Mouse (Mus musculus) liver (tissue): Measurements from ENCODE around the gene Vhl.

Experiments used
- DNase-seq: peaks from one replicate; pipeline ENCODE4 v3.0.0-alpha.2; 2020; ENCODE audit warnings: mixed read lengths

Vhl gene

DNA sequence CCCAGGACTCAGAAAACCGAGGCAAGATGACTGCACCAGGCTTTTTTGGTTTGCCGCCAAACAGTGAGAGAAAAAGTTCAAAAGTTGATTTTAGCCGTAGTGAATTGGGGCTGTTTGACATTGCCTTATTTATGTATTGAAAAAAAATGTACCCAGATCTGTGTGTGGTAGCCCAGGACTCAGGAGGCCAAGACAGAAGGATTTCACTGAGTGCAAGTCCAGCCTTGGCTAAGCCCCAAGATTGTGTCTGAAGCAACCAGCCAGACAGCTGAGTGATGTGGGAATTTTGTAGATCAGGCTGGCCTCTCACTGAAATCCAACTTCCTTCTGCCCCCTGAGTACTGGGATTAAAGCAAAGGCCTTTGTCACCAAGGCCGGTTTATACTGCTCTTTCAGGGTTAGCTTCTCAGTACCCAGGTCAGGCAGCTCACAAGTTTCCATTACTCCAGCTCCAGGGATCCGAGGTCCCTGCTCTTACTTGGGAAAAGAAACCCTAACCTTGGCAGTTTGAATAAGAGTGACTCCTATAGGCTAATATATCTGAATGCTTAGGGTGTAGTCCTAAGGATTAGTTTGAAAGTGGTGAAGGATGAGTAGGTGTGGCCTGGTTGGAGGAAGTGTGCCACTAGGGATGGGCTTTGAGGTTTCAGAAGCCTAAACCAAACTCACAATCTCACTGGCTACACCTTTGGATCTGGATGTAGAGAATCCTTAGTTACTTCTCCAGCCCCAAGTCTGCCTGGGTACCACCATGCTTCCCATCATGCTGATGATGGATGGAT is 1.4 kb downstream of the Vhl start:
- no peak for DNase-seq

DNA sequence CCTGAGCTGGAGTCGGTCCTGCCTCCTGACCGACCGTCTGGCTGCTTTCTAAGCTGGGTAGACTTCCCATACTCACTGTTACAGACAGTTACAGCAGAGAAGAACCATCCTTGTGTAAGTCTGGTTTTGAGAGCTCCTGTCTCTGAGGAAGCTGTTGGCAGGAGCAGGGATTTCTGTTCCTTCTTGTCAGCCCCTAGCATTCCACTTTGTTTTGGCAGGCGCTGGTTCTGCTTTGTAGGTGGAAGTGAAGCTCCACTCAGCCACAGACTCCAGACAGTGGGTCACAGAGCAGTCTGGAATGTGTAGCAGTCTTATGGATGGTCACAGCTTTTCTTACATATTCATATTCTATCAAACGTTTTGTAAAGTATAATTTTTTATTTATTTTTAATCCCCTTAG is 6.6 kb downstream of the Vhl start:
- no peak for DNase-seq

DNA sequence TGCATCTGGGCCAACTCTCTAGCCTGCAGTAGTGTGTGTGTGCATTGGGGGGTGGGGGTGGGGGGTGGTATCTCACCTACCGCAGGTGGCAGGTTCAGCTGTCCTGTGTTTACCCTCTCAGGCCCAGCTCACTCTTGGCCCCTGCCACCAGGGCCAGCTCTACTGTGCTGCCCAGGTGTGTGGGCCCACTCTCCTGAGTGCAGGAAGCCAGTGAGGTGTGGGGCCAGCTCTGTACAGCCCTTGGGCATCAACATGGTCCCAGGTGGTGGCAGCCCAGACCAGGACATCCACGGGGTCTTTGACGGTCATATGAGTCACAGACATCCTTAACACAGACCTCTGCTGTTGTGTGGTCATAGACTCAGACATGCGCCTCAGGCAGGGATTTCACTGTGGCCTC is 9.1 kb downstream of the Vhl start:
- no peak for DNase-seq

DNA sequence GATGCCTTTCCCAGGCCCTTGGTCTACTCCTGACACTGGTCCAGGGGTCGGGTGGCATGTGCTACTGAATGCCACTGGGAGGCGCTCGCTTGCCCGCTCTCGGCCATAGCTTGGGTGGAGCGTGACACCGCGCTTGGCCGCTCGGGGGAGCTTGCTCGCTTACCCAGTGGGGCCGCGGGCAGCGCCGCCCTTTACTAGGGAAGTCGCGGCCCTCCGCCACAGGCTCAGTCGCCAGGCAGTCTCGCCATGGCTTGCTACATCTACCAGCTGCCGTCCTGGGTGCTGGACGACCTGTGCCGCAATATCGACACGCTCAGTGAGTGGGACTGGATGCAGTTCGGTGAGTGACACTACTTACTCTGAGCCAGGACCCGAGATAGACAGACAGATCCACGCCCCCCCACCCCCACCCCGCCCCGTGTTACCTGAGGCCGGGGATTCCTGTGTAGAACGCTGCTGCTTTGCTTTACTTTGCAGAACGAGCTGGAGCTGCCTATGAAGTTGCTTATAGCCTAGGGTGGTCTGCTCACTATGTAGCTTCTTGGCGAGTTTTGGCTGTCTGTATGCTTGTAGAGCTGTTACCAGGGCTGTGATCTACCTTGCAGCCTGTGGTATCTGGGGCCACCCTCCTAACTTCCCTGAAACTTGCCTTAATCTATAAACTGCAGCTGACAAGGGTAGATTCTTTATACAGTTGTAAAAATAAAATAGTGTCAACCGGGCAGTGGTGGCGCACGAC is 14.7 kb downstream of the Vhl start, which contains the start of gene Irak2:
Gene Irak2, plus strand, starts transcription at position 166 of the 739 bp plus-strand sequence.
- peak; percentile 96 for DNase-seq

DNA sequence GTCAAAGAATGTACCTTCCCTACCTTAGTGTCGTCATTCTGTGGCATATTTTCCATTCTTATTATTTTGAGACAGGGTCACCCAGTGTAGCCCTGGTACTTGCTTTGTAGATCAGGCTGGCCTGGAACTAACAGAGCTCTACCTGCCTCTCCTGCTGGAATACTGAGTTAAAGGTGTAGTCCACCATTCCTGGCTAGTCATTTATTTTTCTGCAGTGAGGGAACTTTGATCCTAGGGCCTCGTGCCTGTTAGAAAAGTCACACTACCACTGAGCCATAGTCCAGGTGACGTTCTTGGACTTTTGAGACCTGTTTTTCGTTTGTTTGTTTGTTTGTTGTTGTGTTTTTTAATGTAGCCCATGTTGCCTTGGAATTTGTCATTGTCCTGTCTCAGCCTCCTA is 15.4 kb downstream of the Vhl start:
- no peak for DNase-seq

DNA sequence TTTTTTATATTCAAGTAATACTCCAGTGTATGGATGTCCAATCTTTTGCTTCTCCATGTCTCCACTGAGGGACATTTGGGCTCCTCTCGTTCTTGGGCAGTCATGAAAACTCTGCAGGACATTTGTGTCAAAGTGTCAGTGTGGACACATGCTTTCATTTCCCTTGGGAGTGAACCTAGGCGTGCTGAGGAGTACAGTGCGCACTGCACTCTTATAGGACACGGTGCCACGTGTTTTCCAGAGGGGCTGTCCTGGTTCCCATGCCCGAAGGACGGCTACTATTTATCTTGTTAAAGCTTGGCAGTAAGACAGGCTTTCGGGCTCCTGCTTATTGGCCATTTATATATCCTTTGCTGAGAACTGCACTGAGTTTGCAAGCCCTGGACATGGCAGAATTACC is 18.8 kb downstream of the Vhl start:
- no peak for DNase-seq

DNA sequence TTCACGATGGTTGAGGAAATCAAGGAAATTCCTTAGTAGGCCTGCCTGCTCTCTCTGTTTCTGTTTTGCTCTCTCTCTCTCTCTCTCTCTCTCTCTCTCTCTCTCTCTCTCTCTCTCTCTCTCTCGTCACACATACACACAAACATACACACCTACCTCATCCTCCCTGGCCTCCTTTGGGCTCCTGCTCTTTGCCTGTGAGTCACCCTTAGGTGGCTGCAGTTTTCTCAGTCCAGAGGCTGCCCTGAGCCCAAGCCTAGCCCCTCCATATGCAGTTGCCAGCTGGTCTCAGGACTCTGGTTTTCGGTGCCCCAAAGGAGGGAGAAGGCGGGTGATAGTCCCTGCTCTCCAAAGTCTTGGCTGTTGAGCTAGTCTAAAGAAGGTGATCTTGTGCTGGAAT is 19.3 kb downstream of the Vhl start:
- DNase-seq = no peak

DNA sequence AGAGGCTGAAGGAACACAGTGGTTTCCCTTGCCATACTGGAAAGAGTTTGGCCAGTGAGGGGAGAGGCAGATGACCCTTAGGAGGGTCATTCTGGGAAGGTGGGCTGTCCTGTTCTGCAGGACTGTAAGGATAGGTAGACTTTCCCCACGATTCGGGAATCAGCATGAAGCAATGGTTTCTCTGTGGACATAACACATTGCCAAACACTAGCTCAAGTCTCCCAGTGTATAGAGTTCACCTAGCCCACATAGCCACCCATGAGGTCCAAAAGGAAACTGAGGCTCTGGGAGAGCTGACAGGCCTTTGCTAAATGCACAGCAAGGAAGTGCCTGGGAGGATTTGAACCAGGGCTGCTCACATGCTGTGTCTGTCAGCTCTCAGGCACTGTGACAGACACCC is 20.2 kb downstream of the Vhl start:
- DNase-seq = no peak

DNA sequence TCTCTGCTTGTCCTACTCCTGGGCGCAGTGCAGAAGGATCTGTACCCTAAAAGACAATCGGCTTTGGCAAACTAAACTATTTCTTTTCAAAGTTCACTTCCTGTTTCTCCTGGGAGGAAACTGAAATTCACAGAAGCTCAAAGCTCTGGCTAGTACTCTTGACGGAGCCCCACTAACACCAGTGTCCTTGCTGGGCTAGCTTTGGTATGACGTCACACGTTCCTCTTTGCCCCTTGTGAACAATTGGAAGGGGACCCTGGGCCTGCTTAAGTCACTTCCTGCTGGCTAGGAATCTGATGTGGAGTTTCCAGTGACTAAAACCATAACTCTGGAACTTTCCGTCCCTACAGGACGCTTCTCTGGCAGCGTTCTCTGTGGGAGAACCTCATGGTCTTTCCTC is 21.0 kb downstream of the Vhl start:
- no peak for DNase-seq

DNA sequence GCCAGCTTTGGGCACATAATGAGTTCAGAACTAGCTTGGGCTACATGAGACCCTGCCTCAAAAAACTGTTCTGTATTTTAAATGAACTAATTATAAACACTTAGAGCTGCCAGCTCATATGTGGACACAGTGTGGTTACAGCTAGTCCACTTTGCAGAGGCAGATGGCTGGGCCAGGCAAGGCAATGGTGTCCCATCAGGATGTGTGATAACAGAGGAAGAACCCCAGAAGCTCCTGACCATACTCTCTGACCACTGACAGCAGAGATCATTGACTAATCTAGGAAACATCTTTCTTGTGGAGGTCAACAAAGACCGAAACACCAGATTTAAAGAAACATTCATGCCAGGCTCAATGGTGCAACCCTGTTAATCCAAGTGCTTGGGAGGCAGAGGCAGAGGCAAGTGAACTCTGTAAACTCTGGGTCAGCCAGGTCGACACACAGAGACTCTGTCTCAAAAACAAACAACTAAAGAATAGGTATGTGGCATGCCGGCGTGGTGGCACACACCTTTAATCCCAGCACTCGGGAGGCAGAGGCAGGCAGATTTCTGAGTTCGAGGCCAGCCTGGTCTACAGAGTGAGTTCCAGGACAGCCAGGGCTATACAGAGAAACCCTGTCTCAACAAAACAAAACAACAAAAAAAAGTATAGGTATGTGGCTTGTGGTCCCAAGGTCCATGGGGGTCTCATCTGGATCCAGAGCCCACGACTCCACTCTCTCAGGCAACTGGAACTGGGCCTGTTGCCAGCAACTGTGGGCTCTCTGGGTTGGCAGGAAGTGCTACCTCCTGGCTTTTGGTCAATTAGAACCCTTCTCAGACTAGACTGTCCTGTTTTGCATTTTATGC is 25.8 kb downstream of the Vhl start:
- no peak for DNase-seq

DNA sequence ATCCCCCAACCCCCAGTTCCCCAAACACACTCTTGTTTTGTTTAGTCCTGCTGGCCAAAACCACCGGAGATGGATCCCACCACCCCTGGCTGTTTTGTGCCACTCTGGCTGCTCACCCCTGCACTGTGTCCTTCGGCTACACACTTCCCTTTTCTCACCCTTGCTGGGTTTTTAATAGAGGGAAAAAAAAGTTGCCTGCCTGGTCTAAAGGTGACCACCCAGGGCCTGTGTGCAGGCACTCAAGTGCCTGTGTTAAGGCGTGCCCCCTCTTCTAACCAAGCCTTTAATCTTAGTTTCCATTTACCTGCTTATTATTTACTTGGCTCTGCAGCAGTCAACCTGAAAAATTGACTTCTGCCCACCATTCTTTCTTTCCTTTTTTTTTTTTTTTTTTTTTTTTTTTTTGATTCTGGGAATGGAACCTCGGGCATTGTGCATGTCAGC is 26.5 kb downstream of the Vhl start:
- DNase-seq = no peak

DNA sequence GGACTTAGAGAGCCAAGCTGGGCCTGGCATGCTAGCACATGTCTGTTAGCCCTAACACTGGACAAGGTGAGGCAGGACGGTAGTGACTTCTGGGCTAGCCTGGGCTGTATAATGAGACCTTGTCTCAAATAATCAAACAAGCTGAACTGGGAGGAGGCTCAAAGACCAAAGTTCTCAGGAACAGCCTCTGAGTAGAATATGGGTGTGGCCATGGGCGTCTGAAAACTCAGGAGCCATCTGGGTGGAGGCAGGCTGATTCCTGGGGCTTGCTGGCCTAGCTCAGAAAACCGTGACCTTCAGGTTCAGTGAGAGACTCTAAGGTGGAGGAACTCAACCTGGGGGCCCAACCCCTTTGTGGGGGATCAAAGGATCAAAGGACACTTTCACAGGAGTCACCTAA is 27.9 kb downstream of the Vhl start:
- peak; percentile 70 for DNase-seq

DNA sequence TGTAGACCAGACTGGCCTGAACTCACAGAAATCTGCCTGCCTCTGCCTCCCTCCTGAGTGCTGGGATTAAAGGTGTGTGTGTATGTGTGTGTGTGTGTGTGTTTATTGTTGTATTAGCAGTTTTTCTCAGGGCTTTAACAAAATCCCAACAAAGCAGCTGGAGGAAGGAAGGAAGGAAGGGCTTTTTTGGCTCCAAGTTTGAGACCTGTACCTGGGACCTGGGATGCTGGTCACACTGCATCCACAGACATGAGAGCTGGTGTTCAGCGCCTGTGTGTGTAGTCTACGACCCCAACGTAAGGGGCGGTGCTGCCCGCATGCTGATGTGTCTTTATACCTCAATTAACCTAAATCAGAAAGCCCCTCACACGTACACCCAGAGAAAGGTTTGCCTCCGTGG is 29.8 kb downstream of the Vhl start:
- DNase-seq = no peak

DNA sequence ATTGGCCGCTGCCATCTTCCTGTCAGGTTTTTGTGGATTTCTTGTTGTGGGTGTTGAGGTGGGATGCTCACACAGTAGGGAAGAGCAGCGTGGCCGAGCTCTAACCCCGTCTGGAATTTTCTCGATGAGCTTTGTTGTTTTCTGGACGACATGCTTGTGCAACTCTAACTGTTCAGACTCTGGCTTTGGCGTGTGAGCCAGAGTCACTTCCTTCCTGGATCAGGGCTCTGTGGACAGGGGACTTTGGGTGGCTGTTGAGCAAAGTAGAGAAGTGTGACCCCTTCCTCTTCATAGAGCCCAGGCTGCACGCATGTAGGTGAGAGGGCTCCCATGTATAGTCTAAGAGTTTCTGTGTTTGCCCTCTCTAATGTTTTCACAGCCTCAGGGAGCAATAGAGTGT is 30.3 kb downstream of the Vhl start:
- no peak for DNase-seq

DNA sequence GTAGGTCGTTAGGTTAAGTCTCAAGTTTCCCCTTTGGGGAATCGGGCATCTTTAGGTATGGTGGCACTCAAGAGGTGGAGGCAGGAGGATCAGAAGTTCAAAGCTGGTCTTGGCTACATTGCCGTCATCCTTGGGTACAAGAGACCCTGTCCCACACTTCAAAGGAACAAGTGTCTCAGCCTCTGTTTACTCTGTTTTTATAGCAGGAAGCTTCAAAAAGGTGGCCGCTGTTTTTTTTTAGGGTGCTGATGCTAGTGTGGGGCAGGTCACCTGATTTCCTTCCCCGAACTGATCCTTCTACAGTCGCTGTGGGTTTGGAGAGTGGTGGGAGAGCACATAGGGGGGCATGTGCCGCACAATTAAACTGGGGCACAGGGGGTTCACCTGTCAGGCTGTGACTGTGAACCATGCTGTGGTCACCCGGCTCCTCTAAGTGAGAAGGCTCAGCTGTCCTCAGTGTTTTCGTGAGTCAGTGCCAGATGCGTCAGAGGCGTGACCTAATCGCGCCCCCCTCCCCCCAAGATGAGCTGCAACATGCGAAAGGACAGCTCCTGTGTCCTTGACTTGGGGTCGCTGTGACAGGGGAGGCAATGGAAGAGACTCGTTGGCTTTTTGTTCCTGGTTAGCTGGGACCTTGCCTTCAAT is 31.1 kb downstream of the Vhl start:
- DNase-seq = no peak

DNA sequence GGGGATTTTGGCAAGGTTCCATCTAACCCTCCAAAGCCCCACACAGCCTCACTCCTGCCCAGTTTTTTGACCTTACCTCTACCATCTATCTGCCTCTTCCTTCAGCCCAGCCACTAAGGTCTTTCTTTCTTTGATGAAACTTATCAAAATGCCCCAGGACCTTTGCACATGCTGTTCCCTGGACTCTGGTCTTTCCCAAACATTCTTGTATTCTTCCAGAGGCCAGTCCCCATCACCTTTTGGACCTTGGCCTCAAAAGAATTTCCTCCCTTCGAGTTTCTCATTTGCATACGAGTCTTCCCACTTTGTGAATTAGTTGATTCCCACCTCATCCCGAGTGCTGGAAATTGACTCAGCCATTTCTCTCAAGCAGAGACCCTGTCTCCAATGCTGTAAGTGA is 31.7 kb downstream of the Vhl start:
- no peak for DNase-seq

DNA sequence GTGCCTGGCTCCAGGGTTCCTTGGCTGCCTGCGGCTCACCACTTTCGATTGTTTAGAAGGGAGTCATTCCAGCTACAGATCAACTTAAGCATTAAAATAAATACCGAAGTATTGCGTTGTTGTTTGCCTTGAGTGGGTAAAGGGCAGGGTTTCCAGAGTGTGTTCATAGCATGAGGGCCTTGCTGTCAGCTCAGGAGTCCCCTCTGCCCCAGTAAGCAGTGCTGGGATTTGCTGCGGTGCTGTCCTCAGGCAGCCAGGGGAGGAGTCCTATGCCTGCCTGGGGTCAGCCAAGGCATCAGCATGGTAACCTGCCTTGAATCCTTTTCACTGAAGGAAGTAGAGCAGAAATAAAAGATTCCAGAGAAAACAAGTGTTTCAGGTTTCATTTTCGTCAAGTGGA is 33.1 kb downstream of the Vhl start:
- no peak for DNase-seq

DNA sequence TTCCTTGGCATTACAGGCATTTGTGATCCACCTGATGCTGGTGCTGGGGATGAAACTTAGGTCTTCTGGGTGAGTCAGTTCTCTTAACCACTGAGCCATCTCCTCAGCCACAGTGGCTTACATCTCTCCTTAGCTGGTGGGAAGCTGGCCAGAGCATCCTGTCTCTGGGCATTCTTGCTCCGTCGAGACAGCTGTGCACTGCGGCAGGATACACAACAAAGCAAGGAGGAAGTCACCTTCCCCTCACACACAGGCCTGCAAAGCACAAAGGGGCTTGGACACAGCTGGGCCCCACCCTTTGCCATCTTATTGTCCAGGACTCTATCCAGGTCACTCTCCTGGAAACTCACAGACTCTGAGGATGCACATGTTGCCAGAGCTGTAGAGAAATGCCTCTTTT is 34.5 kb downstream of the Vhl start:
- DNase-seq = no peak

DNA sequence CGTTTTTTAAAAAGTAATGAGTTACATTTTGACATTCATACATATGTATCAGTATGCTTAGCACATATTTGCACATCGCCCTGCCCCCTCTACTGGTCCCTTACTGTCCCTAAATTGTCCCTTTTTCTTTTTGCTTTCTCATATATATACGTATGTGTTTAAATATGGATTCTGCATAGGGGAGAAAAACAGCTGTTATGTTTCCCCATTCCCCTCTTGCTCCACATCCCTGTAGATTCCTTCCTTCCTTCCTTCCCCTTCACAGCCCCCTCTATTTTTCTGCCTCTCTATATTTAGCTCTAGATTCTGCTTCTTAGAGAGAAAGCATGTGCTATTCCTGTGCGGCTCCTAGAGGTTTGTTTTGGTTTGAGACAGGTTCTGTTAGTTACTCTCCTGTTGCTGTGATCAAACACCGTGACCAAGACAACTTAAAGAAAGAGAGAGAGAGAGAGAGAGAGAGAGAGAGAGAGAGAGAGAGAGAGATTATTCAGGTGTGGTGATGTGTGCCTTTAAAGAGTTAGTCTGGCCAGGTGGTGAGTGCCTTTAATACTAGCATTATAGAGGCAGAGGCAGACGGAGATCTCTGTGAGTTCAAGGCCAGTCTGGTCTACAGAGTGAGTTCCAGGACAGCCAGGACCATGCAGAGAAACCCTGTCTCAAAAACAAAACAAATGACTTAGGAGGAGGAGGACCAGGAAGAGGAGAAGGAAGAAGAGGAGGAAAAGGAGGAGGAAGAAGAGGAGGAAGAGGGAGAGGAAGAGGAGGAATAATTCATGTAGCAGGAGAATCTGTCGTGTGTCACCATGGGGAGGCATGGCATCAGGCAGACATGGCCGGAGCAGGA is 36.1 kb downstream of the Vhl start:
- DNase-seq = no peak

DNA sequence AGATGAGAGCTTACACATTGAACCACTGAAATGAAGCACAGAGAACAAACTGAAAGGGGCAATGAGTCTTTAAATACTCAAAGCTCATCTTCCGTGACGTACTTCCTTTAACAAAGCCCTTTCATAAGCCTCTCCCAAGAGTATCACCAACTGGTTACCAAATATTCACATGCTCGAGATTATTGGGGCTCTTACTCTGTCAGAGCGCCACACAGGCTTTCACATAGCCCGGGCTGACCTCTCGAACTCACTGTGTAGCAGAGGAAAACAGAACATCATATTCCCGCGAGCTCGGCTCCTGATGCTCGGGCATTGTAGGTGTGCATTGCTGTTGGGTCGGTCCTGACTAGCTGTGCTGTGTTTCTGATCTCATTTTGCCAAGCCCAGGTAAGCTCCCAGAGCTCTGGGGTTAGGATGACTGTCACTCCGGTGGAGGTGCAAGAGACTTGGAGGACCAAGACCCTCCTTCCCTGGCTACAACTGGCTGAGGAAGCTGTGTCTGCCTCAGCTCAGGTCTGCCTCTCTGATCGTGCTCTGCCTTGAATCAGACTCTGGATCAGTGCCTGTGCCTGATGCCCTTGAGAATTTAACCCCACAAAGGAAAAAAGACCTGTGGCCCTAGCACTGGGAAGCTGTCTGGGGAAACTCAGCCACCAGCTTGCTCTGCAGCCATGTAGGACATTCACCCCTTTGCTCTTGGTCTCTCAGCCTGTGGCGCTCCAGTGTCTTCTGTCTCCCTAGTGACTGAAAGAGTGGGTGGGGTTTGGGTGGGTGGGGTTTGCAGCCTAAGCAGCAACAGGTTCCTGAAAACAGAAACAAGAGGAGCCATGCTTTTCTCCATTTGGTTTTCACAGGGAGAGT is 37.0 kb downstream of the Vhl start:
- peak; percentile 29 for DNase-seq
